In genomic region chr10:87485721-87486620, GRCm38 (mm10) we compare ENCODE assay signal across 8 mouse cellular contexts. TPM values are rescaled to one million over a fixed set of nuclear protein-coding genes. Genes with fewer than 3 reads are reported as not detected.
DNase-seq lines count a peak whose midpoint lies in the region; ATAC-seq and TF ChIP-seq lines count a peak whose summit lies in the region.

No protein-coding gene starts in this region.

- DNase-seq in layer of hippocampus, adult 2 months (ENCODE audit: low spot score in 2 of 2): peak; percentile 47 to 57
- DNase-seq in layer of hippocampus, adult 9-11 months: no peak
- peak; percentile 75 for DNase-seq in forebrain, embryonic 11.5 days (ENCODE audit: low spot score)
- no peak for DNase-seq in thymus, postnatal 0 days (ENCODE audit: low spot score)

- H3K9ac ChIP-seq in forebrain, embryonic 11.5 days (ENCODE audit: low read length): peak overlapping the region; percentile 44
- no peak overlapping the region for H3K9ac ChIP-seq in kidney, embryonic 16.5 days (replicated peaks; ENCODE audit: low read length)
- H3K9ac ChIP-seq in midbrain, embryonic 13.5 days (replicated peaks): peak overlapping the region; percentile 65

- H3K36me3 ChIP-seq in forebrain, embryonic 11.5 days (ENCODE audit: control insufficient read depth, insufficient read depth, low read length): no peaks in the 10 kb centered on the region
- no peaks in the 10 kb centered on the region for H3K36me3 ChIP-seq in kidney, embryonic 16.5 days (ENCODE audit: insufficient read depth, low read length)
- H3K36me3 ChIP-seq in midbrain, embryonic 13.5 days: no peaks in the 10 kb centered on the region

- H3K27me3 ChIP-seq in forebrain, embryonic 11.5 days (ENCODE audit: control insufficient read depth, insufficient read depth, low read length): peaks cover 8% of the 10 kb centered on the region; the same call in 1 of the 2 replicates
- H3K27me3 ChIP-seq in kidney, embryonic 16.5 days (ENCODE audit: insufficient read depth, low read length): peaks cover 81% of the 10 kb centered on the region
- no peaks in the 10 kb centered on the region for H3K27me3 ChIP-seq in midbrain, embryonic 13.5 days

- peak overlapping the region; percentile 77 for H3K4me2 ChIP-seq in forebrain, embryonic 11.5 days (ENCODE audit: low read depth, low read length, severe bottlenecking)
- H3K4me2 ChIP-seq in kidney, embryonic 16.5 days (replicated peaks; ENCODE audit: low read depth, low read length): peak overlapping the region; percentile 34
- peak overlapping the region; percentile 87 for H3K4me2 ChIP-seq in midbrain, embryonic 13.5 days (replicated peaks)

- peak overlapping the region; percentile 78 for H3K27ac ChIP-seq in layer of hippocampus, adult 2 months
- H3K27ac ChIP-seq in forebrain, embryonic 11.5 days (ENCODE audit: low read depth, low read length): peak overlapping the region; percentile 31; the same call in 1 of the 2 replicates
- no peak overlapping the region for H3K27ac ChIP-seq in kidney, embryonic 16.5 days (ENCODE audit: low read length)
- peak overlapping the region; percentile 86 for H3K27ac ChIP-seq in midbrain, embryonic 13.5 days

- peaks cover 23% of the 10 kb centered on the region; the same call in 1 of the 2 replicates for H3K4me1 ChIP-seq in forebrain, embryonic 11.5 days (replicated peaks; ENCODE audit: control insufficient read depth, insufficient read depth, low read length)
- peaks cover 18% of the 10 kb centered on the region for H3K4me1 ChIP-seq in kidney, embryonic 16.5 days (ENCODE audit: insufficient read depth, low read length)
- peaks cover 60% of the 10 kb centered on the region for H3K4me1 ChIP-seq in midbrain, embryonic 13.5 days (replicated peaks)

- no peak for ATAC-seq in forebrain, embryonic 11.5 days (replicated peaks; ENCODE audit: low FRiP score)
- peak; percentile 79 for ATAC-seq in kidney, embryonic 16.5 days (ENCODE audit: low FRiP score, low TSS enrichment)
- ATAC-seq in midbrain, embryonic 13.5 days: peak; percentile 73
- ATAC-seq in erythroid progenitor cell, adult 5-6 weeks (replicated peaks; ENCODE audit: low FRiP score, poor library complexity, severe bottlenecking): no peak
- no peak for ATAC-seq in erythroblast, adult 5-6 weeks (replicated peaks; ENCODE audit: low FRiP score, poor library complexity, severe bottlenecking)

- peak overlapping the region; percentile 55 for H3K4me3 ChIP-seq in layer of hippocampus, adult 2 months
- H3K4me3 ChIP-seq in forebrain, embryonic 11.5 days (ENCODE audit: low read depth, low read length): peak overlapping the region; percentile 27
- peak overlapping the region; percentile 15 for H3K4me3 ChIP-seq in kidney, embryonic 16.5 days (ENCODE audit: low read length)
- H3K4me3 ChIP-seq in midbrain, embryonic 13.5 days (replicated peaks): peak overlapping the region; percentile 39

- WGBS in forebrain, embryonic 11.5 days: under 1% methylated on average over 33 of the region's 33 CpGs
- WGBS in kidney, embryonic 16.5 days: under 1% methylated on average over 33 of the region's 33 CpGs
- under 1% methylated on average over 33 of the region's 33 CpGs for WGBS in midbrain, embryonic 13.5 days

- TF ChIP-seq CTCF in layer of hippocampus, adult 2 months (conservative IDR thresholded peaks at IDR 0.05): no peak

- no peaks in the 10 kb centered on the region for H3K9me3 ChIP-seq in forebrain, embryonic 11.5 days (ENCODE audit: control insufficient read depth, low read length)
- no peaks in the 10 kb centered on the region for H3K9me3 ChIP-seq in kidney, embryonic 16.5 days (ENCODE audit: low read length)
- no peaks in the 10 kb centered on the region for H3K9me3 ChIP-seq in midbrain, embryonic 13.5 days

RNA-seq across cellular contexts. Expression of gene Ascl1, which starts 7.5 kb away (rescaled TPM):
- total RNA-seq in layer of hippocampus, adult 2 months (2021): 1 to 10 TPM; 6.0 to 6.9 TPM
- polyA plus RNA-seq in forebrain, embryonic 11.5 days (2014; fragmentation: Nextera tagmentation; extraction: Ambion mirVana): 60.6 and 69.9 TPM in 2 replicates
- polyA plus RNA-seq in kidney, embryonic 16.5 days (2015; fragmentation: Nextera tagmentation; extraction: Ambion mirVana): 0.92 and 1.4 TPM in 2 replicates
- 33.3 and 53.1 TPM in 2 replicates for polyA plus RNA-seq in midbrain, embryonic 13.5 days (2015; fragmentation: Nextera tagmentation; extraction: Ambion mirVana)
- 1.6 and 2.3 TPM in 2 replicates for polyA plus RNA-seq in thymus, postnatal 0 days (2015; fragmentation: Nextera tagmentation; extraction: Ambion mirVana)
- total RNA-seq in erythroid progenitor cell, adult 5-6 weeks (2015; ENCODE audit: low replicate concordance): not detected in 2 replicates
- total RNA-seq in erythroid progenitor cell, adult 5-6 weeks (2017; ENCODE audit: low replicate concordance): not detected in 2 replicates
- not detected in 2 replicates for total RNA-seq in erythroblast, adult 5-6 weeks (2015; ENCODE audit: low replicate concordance)
- not detected in 2 replicates for total RNA-seq in erythroblast, adult 5-6 weeks (2017; ENCODE audit: low replicate concordance)

RNA-seq across cellular contexts. Expression of gene Pah, which starts 35.6 kb away (rescaled TPM):
- total RNA-seq in layer of hippocampus, adult 2 months (2021): not detected
- polyA plus RNA-seq in forebrain, embryonic 11.5 days (2014; fragmentation: Nextera tagmentation; extraction: Ambion mirVana): not detected in 2 replicates
- 7.6 and 8.3 TPM in 2 replicates for polyA plus RNA-seq in kidney, embryonic 16.5 days (2015; fragmentation: Nextera tagmentation; extraction: Ambion mirVana)
- 0.18 and 0.20 TPM in 2 replicates for polyA plus RNA-seq in midbrain, embryonic 13.5 days (2015; fragmentation: Nextera tagmentation; extraction: Ambion mirVana)
- polyA plus RNA-seq in thymus, postnatal 0 days (2015; fragmentation: Nextera tagmentation; extraction: Ambion mirVana): 0.31 and 0.88 TPM in 2 replicates
- total RNA-seq in erythroid progenitor cell, adult 5-6 weeks (2015; ENCODE audit: low replicate concordance): not detected in 2 replicates
- total RNA-seq in erythroid progenitor cell, adult 5-6 weeks (2017; ENCODE audit: low replicate concordance): not detected in 2 replicates
- total RNA-seq in erythroblast, adult 5-6 weeks (2015; ENCODE audit: low replicate concordance): not detected in 2 replicates
- not detected in 2 replicates for total RNA-seq in erythroblast, adult 5-6 weeks (2017; ENCODE audit: low replicate concordance)

Comparison
In these comparisons a context has a peak if more than half of its experiments do, and no peak if none do; other contexts are left out.
1. DNase-seq: peak in layer of hippocampus, adult 2 months (2 of 2) and forebrain, embryonic 11.5 days (single experiment); none in layer of hippocampus, adult 9-11 months (single experiment) and thymus, postnatal 0 days (single experiment).
2. ATAC-seq: peak in kidney, embryonic 16.5 days (single experiment) and midbrain, embryonic 13.5 days (single experiment); none in forebrain, embryonic 11.5 days (single experiment), erythroid progenitor cell, adult 5-6 weeks (single experiment) and erythroblast, adult 5-6 weeks (single experiment).
3. H3K4me2 ChIP-seq: peak in every context shown above with its lines; median percentile 87 in midbrain, embryonic 13.5 days; 77 in forebrain, embryonic 11.5 days; 34 in kidney, embryonic 16.5 days.
4. RNA of gene Ascl1, which starts 7.5 kb away (polyA plus RNA-seq): 60.6 to 69.9 TPM in forebrain, embryonic 11.5 days and 33.3 to 53.1 TPM in midbrain, embryonic 13.5 days; 1.6 to 2.3 TPM in thymus, postnatal 0 days and 0.92 to 1.4 TPM in kidney, embryonic 16.5 days; every median in the first group is over 10 times any median in the second.
5. Peak in every context shown above with its lines, with median percentiles within 50 percentile points of each other: H3K4me3 ChIP-seq.